In the genomic region with DNA sequence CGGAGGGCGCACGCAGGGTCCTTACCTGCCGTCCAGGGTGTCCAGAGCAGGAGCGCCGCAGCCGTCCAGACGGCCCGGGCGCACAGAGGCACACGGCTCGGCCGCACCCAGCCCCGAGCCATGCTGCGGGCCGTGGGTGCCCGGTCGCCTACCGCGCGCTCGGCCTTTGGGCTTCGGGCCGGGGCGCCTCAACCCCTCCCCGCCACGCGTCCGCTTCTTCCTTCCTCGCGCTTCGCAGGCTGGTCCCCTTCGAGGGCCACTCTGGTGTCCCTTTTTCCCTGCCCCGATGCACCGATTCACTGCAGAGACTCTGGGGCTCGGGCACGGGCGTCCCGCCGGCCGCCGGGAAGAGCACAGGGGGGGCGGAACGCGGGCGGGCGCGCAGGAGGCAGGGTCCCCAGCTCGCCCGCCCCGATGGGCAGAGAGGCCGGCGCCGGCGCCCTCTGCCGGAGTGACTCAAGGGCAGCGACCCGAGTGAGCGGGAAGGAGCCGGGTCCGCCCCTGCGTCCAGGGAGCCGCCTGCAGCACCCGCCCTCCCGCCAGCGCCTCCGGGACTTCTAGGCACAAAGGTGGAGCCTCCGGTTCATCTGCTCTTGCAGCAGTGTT, we compare ENCODE assay signal across 8 mouse cellular contexts. TPM values are rescaled to one million over a fixed set of nuclear protein-coding genes. Genes with fewer than 3 reads are reported as not detected.
A peak's percentile ranks its signal among the peaks of the same experiment; 100 is the strongest.
DNase-seq lines count a peak whose midpoint lies in the region; ATAC-seq and TF ChIP-seq lines count a peak whose summit lies in the region.

A gene (minus strand): TSS at position 369 of the 606 bp plus-strand sequence.

- no peak for TF ChIP-seq POLR2A in olfactory bulb, adult 2 months (IDR thresholded peaks at IDR 0.05; ENCODE audit: insufficient read depth, low read depth, low read length)

- peak; percentile 69 for ATAC-seq in hindbrain, embryonic 12.5 days (ENCODE audit: low FRiP score)
- no peak for ATAC-seq in liver, embryonic 13.5 days (ENCODE audit: low read depth)

- H3K4me1 ChIP-seq in hindbrain, embryonic 12.5 days = peaks cover 19% of the 10 kb centered on the region
- no peaks in the 10 kb centered on the region for H3K4me1 ChIP-seq in liver, embryonic 13.5 days (replicated peaks)
- peaks cover 7% of the 10 kb centered on the region; the same call in 1 of the 2 replicates for H3K4me1 ChIP-seq in olfactory bulb, adult 2 months (ENCODE audit: control insufficient read depth, insufficient read depth, low read length)

- under 1% methylated on average over 53 of the region's 68 CpGs for WGBS in hindbrain, embryonic 12.5 days
- 2% methylated on average over 65 of the region's 68 CpGs for WGBS in liver, embryonic 13.5 days (ENCODE audit: insufficient replicate concordance)
- WGBS in olfactory bulb, adult 2 months = 2% methylated on average over 58 of the region's 68 CpGs

- H3K9me3 ChIP-seq in hindbrain, embryonic 12.5 days (replicated peaks) = no peaks in the 10 kb centered on the region
- H3K9me3 ChIP-seq in liver, embryonic 13.5 days (replicated peaks) = no peaks in the 10 kb centered on the region

- 0 out of 2 replicates have a peak, but pooled peaks have one; percentile 28 for TF ChIP-seq CTCF in olfactory bulb, adult 2 months (IDR thresholded peaks at IDR 0.05; ENCODE audit: insufficient read depth, low read depth, low read length)

- H3K27me3 ChIP-seq in hindbrain, embryonic 12.5 days = peaks cover 27% of the 10 kb centered on the region
- H3K27me3 ChIP-seq in liver, embryonic 13.5 days = peaks cover 57% of the 10 kb centered on the region

- H3K4me3 ChIP-seq in hindbrain, embryonic 12.5 days = peak within 1 kb of the TSS; percentile 48
- peak within 1 kb of the TSS; percentile 39 for H3K4me3 ChIP-seq in liver, embryonic 13.5 days (replicated peaks)
- H3K4me3 ChIP-seq in olfactory bulb, adult 2 months (ENCODE audit: insufficient read depth, low read depth, low read length) = peak within 1 kb of the TSS; percentile 33

- no peaks in the 10 kb centered on the region for H3K36me3 ChIP-seq in hindbrain, embryonic 12.5 days
- H3K36me3 ChIP-seq in liver, embryonic 13.5 days = no peaks in the 10 kb centered on the region

- H3K9ac ChIP-seq in hindbrain, embryonic 12.5 days = peak within 1 kb of the TSS; percentile 64
- H3K9ac ChIP-seq in liver, embryonic 13.5 days = no peak within 1 kb of the TSS

- peak; percentile 29 for DNase-seq in thymus, postnatal 14 days
- no peak for DNase-seq in thymus, adult 18-20 months
- peak; percentile 76 for DNase-seq in forelimb bud, embryonic 11.5 days (ENCODE audit: low read depth, low spot score)
- no peak for DNase-seq in liver, embryonic 13.5 days
- no peak for DNase-seq in layer of hippocampus, adult 9-10 months (ENCODE audit: low spot score)
- no peak for DNase-seq in frontal cortex, postnatal 14 days (ENCODE audit: low spot score in 2 of 2)

- peak within 1 kb of the TSS; percentile 69 for H3K4me2 ChIP-seq in hindbrain, embryonic 12.5 days (replicated peaks)
- H3K4me2 ChIP-seq in liver, embryonic 13.5 days = peak within 1 kb of the TSS; percentile 40

- H3K27ac ChIP-seq in hindbrain, embryonic 12.5 days = 0 out of 2 replicates have a peak within 1 kb of the TSS, but pooled peaks have one; percentile 30
- H3K27ac ChIP-seq in liver, embryonic 13.5 days = no peak within 1 kb of the TSS
- no peak within 1 kb of the TSS for H3K27ac ChIP-seq in olfactory bulb, adult 2 months (ENCODE audit: insufficient read depth, low read depth, low read length)

RNA-seq across cellular contexts. Expression of the gene that starts here (rescaled TPM):
- 16.7 and 17.8 TPM in 2 replicates for polyA plus RNA-seq in hindbrain, embryonic 12.5 days (2016; fragmentation: Nextera tagmentation; extraction: Ambion mirVana)
- polyA plus RNA-seq in liver, embryonic 13.5 days (2015; fragmentation: Nextera tagmentation; extraction: Ambion mirVana) = 0.25 and 0.38 TPM in 2 replicates
- polyA plus RNA-seq in olfactory bulb, adult 2 months (2012; ENCODE audit: insufficient read depth, insufficient read length, low replicate concordance, missing spikeins) = not detected in 2 replicates

Comparison
In these comparisons a context has a peak if more than half of its experiments do, and no peak if none do; other contexts are left out.
1. RNA of the gene that starts here (polyA plus RNA-seq): 16.7 to 17.8 TPM in hindbrain, embryonic 12.5 days; 0.25 to 0.38 TPM in liver, embryonic 13.5 days and not detected in olfactory bulb, adult 2 months; every median in the first group is over 10 times any median in the second.
2. DNase-seq: peak in thymus, postnatal 14 days (single experiment) and forelimb bud, embryonic 11.5 days (single experiment); none in thymus, adult 18-20 months (0 of 2), liver, embryonic 13.5 days (single experiment), layer of hippocampus, adult 9-10 months (single experiment) and frontal cortex, postnatal 14 days (0 of 2).
3. Peak in every context shown above with its lines, with median percentiles within 50 percentile points of each other: H3K4me3 ChIP-seq.